Mouse (Mus musculus) C2C12 (cell line): Measurements from ENCODE around the gene Cfap65.

Experiments used
- CTCF ChIP-seq: IDR thresholded peaks from one replicate; pipeline ENCODE4 v1.5.1; 2011; ENCODE audit not compliant: control insufficient read depth, insufficient read depth, insufficient read length
- MAX ChIP-seq: IDR thresholded peaks from one replicate; pipeline ENCODE4 v1.6.1; 2011; ENCODE audit warnings: mild to moderate bottlenecking, control low read depth
- MYOD1 ChIP-seq: IDR thresholded peaks from one replicate; pipeline ENCODE4 v1.6.1; 2011; ENCODE audit warnings: low read depth; ENCODE audit not compliant: control insufficient read depth, insufficient read length
- USF1 ChIP-seq: IDR thresholded peaks from one replicate; pipeline ENCODE4 v1.6.1; 2011; ENCODE audit warnings: low read depth, mild to moderate bottlenecking, control low read depth, moderate library complexity

DNA sequence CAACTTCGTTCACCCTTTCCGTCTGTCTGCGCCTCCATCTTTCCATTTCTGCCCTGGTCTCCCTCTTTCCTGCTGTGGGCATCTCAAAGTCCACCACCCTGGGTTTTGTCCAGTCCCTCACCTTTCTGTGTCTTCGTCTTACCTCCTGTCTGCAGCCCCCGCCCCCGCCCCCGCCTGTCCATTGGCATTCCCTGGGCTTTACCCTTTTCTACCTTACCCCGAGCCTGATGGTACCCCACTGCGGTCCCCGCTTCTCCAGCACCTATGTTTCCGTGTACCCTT lies 79.0 kb downstream of the Cfap65 start:
- no peak for TF ChIP-seq CTCF
- no peak for TF ChIP-seq MYOD1
- TF ChIP-seq MAX, result no peak
- TF ChIP-seq USF1, result no peak
